Mouse (Mus musculus) kidney, postnatal 0 days (tissue): ENCODE measurements around the gene Higd1c. TPM values are rescaled to one million over a fixed set of nuclear protein-coding genes. Genes with fewer than 3 reads are reported as not detected.
A peak's percentile ranks its signal among the peaks of the same experiment; 100 is the strongest.

Source experiments
- ATAC-seq: fragments of 200-750 bp; cut with Nextera tagmentation; replicated peaks from 2 replicates; pipeline ENCODE4 v1.8.0; 2017; ENCODE audit warnings: low read depth, moderate number of reproducible peaks, moderate TSS enrichment, moderate library complexity; ENCODE audit not compliant: low FRiP score
- DNase-seq: peaks from one replicate; pipeline ENCODE4 v3.0.0-alpha.2; 2016; ENCODE audit warnings: low spot score
- H3K27ac ChIP-seq: fragments of 300-500 bp; sonication (generic); 2 replicates; pipeline ENCODE4 v1.5.1; 2014; ENCODE audit warnings: mild to moderate bottlenecking
- H3K27me3 ChIP-seq: fragments of 300-500 bp; sonication (generic); 2 replicates; pipeline ENCODE4 v1.6.1; 2014; ENCODE audit warnings: low read length, mixed read lengths; ENCODE audit not compliant: insufficient read depth
- H3K36me3 ChIP-seq: fragments of 300-500 bp; sonication (generic); 2 replicates; pipeline ENCODE4 v1.6.1; 2014; ENCODE audit warnings: low read length, mixed read lengths; ENCODE audit not compliant: insufficient read depth
- H3K4me1 ChIP-seq: fragments of 300-500 bp; sonication (generic); replicated peaks from 2 replicates; pipeline ENCODE4 v1.6.1; 2014; ENCODE audit warnings: antibody characterized with exemption, low read length, mixed read lengths; ENCODE audit not compliant: insufficient read depth
- H3K4me2 ChIP-seq: fragments of 300-500 bp; sonication (generic); 2 replicates; pipeline ENCODE4 v1.6.1; 2014; ENCODE audit warnings: mild to moderate bottlenecking, low read length, moderate library complexity, mixed read lengths
- H3K4me3 ChIP-seq: fragments of 300-500 bp; sonication (generic); replicated peaks from 2 replicates; pipeline ENCODE4 v1.5.1; 2014; ENCODE audit warnings: low read depth, low read length
- H3K9ac ChIP-seq: fragments of 300-500 bp; sonication (generic); 2 replicates; pipeline ENCODE4 v1.6.1; 2014; ENCODE audit warnings: low read depth, low read length
- H3K9me3 ChIP-seq: fragments of 300-500 bp; sonication (generic); replicated peaks from 2 replicates; pipeline ENCODE4 v1.6.1; 2016; ENCODE audit warnings: low read length, inconsistent platforms, mixed read lengths
- CTCF ChIP-seq: IDR thresholded peaks from 2 replicates; pipeline ENCODE4 v1.5.1; 2016; ENCODE audit warnings: antibody characterized with exemption, low read depth, mild to moderate bottlenecking, moderate library complexity
- WGBS: fragments of 180-500 bp; shearing (Covaris S2); extraction: QIAGEN DNeasy Blood & Tissue Kit; methylation state at CpG from one replicate; pipeline ENCODE4 v1.1.7; 2014; 5-methylcytosine and 5-hydroxymethylcytosine counted together
- polyA plus RNA-seq: library from polyadenylated mRNA; unstranded; fragments of >200 nt; fragmentation: Nextera tagmentation; extraction: Ambion mirVana; gene quantifications from 2 replicates; pipeline ENCODE4 v1.2.1, GENCODE M21; 2015

The Higd1c gene
- polyA plus RNA-seq, 1 experiment from 2014 or later = not detected

DNA sequence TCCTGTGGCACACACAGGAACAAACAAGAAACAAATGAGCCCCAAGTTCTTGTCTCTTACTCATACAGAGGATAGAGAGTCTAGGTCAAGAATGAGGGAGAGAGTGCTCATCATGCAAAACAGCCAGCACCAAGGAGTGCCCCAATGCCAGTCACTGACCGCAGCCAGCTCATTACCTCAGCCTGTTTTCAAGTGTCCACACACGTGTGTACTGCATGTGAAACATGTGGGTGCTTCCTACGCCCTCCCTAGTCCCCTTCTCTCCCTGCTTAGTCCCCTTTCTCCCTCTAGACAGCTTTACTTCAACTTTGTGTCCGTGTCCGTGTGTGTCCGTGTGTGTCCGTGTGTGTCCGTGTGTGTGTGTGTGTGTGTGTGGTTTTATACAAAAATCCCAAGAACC is 15.3 kb downstream of the Higd1c start:
- no peak for DNase-seq
- 85% methylated on average over 8 of the region's 8 CpGs for WGBS
- TF ChIP-seq CTCF = no peak

DNA sequence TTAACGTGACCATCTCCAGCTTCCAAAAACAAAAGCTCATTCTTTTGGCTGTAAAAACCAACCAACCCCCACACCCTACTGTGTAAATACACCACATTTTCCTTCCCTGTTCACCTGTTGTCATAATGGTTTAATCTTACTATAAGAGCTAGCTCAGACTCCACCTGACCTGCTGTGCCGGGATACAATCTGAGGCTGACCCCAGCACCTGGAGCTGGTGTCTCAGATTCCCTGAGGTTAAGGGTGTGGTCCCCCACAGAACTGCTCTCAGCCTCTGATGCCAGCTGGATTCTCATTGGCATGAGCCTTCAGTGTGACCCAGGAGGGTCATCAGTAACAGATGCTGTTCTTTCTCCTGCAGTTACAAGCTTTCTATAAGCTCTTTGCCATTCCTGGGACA is 15.8 kb downstream of the Higd1c start:
- ATAC-seq = no peak
- no peaks in the 10 kb centered on the region for H3K4me1 ChIP-seq
- no peak overlapping the region for H3K4me3 ChIP-seq
- no peak for DNase-seq
- H3K4me2 ChIP-seq = no peak overlapping the region
- no peak overlapping the region for H3K27ac ChIP-seq
- no peaks in the 10 kb centered on the region for H3K27me3 ChIP-seq
- H3K9ac ChIP-seq = no peak overlapping the region
- WGBS = 58% methylated on average over 2 of the region's 2 CpGs
- H3K9me3 ChIP-seq = no peaks in the 10 kb centered on the region
- H3K36me3 ChIP-seq = no peaks in the 10 kb centered on the region
- no peak for TF ChIP-seq CTCF

More for the DNA sequence above, 15.3 kb downstream of the Higd1c start:
- Histone ChIP-seq H3K27me3 (no peaks in the 10 kb centered on the region), H3K27ac (no peak overlapping the region), H3K4me1 (no peaks in the 10 kb centered on the region), H3K4me3 (no peak overlapping the region), H3K36me3 (no peaks in the 10 kb centered on the region), H3K9ac (no peak overlapping the region), H3K9me3 (no peaks in the 10 kb centered on the region), H3K4me2 (no peak overlapping the region)
- no peak for ATAC-seq

GRCm38 (mm10) chr15:100385705-100386104 is 21.4 kb downstream of the Higd1c start:
- H3K9me3 ChIP-seq = no peaks in the 10 kb centered on the region
- no peak for TF ChIP-seq CTCF
- no peaks in the 10 kb centered on the region for H3K27me3 ChIP-seq
- no peak overlapping the region for H3K4me3 ChIP-seq
- H3K4me2 ChIP-seq = no peak overlapping the region
- ATAC-seq (no peak), DNase-seq (no peak)
- WGBS = 87% methylated on average over 9 of the region's 9 CpGs
- no peak overlapping the region for H3K9ac ChIP-seq
- H3K36me3 ChIP-seq = no peaks in the 10 kb centered on the region
- no peaks in the 10 kb centered on the region for H3K4me1 ChIP-seq
- no peak overlapping the region for H3K27ac ChIP-seq

DNA sequence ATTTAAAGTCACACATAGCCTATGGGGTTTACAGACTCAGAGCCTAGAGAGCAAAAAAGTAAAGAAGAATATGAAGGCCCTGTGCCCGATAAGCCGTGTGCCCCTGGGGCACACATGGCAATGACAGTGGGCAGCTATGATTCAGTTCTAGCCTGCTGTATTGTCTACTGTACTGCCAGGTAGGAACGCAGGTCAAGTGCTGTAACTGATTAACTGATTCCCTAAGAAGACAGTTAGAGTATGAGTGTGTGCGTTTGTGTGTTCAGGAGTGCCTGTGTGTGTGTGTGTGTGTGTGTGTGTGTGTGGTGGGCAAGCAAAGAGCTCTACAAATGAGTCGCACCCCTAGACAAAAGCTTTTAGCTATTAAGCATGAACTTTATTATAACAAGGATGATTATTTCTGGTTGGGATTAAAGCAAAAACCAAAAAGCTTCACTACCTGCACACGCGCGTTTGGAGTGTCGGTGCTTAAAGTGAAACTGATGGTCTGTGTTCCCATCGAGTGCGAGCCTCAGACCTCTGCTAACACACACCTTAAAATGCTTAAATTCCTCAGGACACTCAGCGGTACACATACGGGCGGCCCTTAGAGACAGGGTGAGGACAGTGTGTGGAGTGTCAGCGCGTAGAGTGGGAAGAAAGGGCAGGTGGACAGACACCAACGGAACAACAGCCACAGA is 23.3 kb downstream of the Higd1c start:
- no peak overlapping the region for H3K27ac ChIP-seq
- WGBS = 84% methylated on average over 17 of the region's 17 CpGs
- no peak for TF ChIP-seq CTCF
- H3K27me3 ChIP-seq = no peaks in the 10 kb centered on the region
- H3K9ac ChIP-seq = no peak overlapping the region
- no peak overlapping the region for H3K4me2 ChIP-seq
- no peak for DNase-seq
- H3K4me1 ChIP-seq = no peaks in the 10 kb centered on the region
- no peak overlapping the region for H3K4me3 ChIP-seq
- ATAC-seq = no peak
- no peaks in the 10 kb centered on the region for H3K9me3 ChIP-seq
- no peaks in the 10 kb centered on the region for H3K36me3 ChIP-seq

GRCm38 (mm10) chr15:100388224-100388835 is 24.0 kb downstream of the Higd1c start:
- Histone ChIP-seq H3K27ac (no peak overlapping the region), H3K9me3 (no peaks in the 10 kb centered on the region), H3K9ac (no peak overlapping the region), H3K36me3 (no peaks in the 10 kb centered on the region), H3K27me3 (no peaks in the 10 kb centered on the region), H3K4me1 (no peaks in the 10 kb centered on the region), H3K4me2 (no peak overlapping the region), H3K4me3 (no peak overlapping the region)
- no peak for TF ChIP-seq CTCF
- no peak for ATAC-seq
- DNase-seq = no peak
- 71% methylated on average over 13 of the region's 16 CpGs for WGBS

DNA sequence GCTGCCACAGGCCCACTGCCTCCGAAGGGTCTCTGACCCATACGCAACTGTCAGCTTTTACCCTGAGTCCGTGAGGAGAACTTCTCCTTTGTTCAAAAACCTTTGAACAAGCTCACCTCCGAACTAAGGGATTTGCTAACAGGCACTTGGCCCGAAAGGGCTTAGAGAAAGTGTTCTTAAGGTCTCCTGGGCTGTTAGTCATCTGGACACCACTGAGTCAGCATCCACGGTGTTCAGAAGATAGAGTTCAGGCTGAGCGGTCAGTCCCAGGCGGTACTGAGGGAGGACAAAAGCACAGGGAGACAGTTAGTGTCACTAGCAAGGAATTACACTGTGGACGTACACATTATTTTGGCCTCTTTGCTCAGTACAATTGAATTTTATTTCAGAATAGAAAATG is 24.5 kb downstream of the Higd1c start:
- no peak overlapping the region for H3K27ac ChIP-seq
- peak; percentile 10 for DNase-seq
- no peak for TF ChIP-seq CTCF
- H3K36me3 ChIP-seq = peaks cover 2% of the 10 kb centered on the region; the same call in 1 of the 2 replicates
- no peak overlapping the region for H3K9ac ChIP-seq
- no peak overlapping the region for H3K4me2 ChIP-seq
- H3K4me3 ChIP-seq = no peak overlapping the region
- ATAC-seq = no peak
- no peaks in the 10 kb centered on the region for H3K9me3 ChIP-seq
- H3K4me1 ChIP-seq = no peaks in the 10 kb centered on the region
- 48% methylated on average over 9 of the region's 9 CpGs for WGBS
- H3K27me3 ChIP-seq = no peaks in the 10 kb centered on the region
